Mouse (Mus musculus) NIH3T3 (cell line): Measurements from ENCODE around the gene Rtp2.

ENCODE experiments used
- DNase-seq: peaks from one replicate; pipeline ENCODE4 v3.0.0-alpha.2; 2012; ENCODE audit warnings: low read depth

Gene Rtp2

DNA sequence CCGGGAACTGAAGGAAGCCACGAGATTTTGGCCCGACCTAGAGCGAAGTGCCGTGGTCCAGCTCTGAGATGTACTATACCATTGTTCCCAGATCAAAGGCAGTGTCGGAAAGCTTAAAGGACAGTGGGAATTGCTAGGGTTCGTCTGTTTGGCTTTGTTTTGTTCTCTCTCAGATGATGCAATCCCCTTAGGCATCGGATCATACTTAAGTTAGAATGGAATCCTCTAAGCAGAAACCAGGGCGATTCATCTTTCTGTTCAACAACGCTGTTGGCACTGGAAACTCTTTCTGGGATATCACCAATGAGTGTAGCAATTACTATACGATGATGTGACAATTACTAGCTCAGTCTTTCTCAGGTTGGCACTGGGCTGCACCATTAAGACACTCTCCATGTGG lies at the start of gene Rtp2:
Gene Rtp2, minus strand, starts transcription at position 101 of the 400 bp plus-strand sequence.
- DNase-seq = no peak

DNA sequence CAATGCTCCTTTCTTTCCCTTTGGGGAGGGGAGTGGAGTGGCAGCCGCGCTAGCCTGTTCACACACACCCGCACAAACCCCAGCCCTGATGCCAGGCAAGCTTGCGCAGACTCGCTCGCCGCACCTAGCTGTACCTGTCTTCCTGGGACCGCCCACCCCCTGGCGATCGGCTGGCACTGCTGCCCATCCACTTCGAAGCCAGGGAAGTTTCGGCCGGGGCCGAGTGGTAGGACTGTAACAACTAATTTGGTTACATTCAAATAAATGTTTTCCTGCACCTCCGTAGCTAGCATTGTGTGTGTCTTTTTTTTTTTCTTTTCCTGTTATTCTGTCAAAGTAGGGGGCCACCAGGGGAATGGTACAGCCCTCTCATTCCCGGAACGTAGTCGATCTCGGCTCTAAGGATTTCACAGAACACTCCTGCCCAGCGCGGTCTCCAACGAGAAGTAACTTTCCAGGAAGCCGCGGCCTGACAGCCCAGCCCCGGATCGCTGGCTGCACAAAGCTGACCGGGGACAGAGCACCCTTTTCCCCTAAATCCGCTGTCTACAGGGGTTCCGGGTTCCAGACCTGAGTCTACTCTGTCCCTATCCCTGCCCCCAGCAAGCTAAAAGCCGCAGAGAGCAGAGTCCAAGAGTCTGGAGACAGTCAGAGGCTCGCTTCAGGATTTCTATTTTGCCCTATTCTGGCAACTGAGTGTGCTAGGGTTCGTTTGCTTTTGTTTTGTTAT lies 49.0 kb upstream of the Rtp2 start:
- no peak for DNase-seq

GRCm38 (mm10) chr16:23980201-23980870 lies 48.1 kb upstream of the Rtp2 start:
- no peak for DNase-seq

DNA sequence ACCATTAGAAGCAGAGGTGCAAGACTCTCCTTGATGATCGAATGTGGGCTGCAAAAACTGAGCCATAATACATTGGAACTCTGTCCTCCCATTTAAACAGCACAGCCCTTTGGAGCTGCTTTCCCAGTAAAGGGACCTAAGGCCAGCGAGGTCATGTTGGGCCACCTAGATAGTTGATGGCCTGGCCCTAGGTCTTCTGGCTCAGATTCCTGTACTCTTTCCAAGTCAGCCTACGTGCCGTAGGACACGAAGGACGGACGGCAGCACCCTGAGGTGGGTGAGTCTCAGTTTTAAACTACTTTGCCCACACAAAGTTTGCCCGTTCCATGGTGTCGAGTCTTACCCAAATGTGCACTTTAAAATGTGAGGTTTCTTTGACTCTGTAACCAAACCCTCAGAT lies 47.3 kb upstream of the Rtp2 start:
- DNase-seq = no peak

DNA sequence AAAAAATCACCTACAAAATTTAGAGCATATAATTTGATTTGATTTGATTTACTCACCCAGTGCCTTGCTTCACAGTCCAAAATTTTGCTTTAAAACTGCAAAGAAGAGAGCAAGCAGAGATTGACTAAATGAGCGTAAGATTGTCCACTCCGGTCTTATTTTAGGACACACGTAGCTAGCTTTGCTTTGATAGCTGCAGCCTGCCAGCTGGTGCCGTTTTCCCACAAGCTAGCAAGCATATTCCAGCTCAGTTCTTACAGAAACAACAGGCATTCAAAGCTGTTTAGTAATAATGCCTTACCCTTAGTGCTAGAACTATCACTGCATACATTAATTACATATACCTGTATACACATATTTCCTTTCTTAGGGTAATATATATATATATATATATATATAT lies 46.3 kb upstream of the Rtp2 start:
- no peak for DNase-seq

DNA sequence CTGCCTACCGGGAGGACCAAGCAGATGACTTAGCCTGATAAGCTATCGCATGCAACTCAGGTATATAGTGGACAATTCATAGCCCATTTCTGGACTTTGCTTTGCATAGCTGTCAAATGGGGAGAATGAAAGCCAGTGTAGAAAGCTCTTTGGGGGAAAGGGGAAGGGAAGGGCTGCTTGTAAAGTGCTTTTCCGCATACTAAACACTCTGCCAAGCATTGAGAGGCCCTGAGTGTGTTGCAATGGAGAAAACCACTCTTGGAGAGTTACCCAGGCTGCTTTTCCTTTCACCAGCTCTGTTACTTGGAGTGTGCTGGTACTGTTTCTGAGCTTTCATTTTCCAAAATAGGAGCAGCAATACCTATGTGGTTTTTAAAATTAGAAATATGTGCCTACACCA lies 45.5 kb upstream of the Rtp2 start:
- peak; percentile 51 for DNase-seq

- DNase-seq = no peak
Measured at GRCm38 (mm10) chr16:23976196-23976595, 44.0 kb upstream of the Rtp2 start.

- DNase-seq = no peak
Measured at GRCm38 (mm10) chr16:23973635-23974367, 41.6 kb upstream of the Rtp2 start.

GRCm38 (mm10) chr16:23972901-23973300 lies 40.7 kb upstream of the Rtp2 start:
- no peak for DNase-seq

DNA sequence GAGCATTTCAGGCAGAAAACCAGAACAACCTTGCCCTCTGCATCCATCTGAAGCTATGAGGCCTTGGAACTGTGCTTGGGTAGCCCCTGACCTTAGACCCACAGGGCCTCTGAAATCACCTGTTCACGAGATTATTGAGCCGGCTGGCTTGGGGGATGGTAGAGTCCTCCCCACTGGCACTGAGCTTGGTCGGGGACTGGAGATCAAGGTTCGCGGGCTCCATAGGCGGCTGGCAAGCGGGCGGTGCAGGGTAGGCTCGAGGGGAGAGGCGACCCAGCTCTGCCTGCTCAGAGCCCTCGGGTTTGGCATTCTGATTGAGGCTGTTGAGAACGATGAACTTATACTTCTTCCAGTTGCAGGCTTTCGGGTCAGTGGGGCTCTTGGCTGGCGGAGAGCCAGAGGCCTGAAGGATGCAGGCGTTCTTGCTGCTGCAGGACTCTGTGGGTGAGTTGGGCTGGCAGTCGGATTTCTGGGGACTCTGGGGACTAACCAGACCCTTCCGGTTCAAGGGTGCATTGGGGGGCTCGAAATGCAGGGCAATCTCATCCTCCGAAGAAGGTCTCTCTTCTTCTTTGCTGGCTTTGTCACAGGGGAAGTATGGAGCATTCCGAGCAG lies 40.0 kb upstream of the Rtp2 start:
- DNase-seq = no peak

DNA sequence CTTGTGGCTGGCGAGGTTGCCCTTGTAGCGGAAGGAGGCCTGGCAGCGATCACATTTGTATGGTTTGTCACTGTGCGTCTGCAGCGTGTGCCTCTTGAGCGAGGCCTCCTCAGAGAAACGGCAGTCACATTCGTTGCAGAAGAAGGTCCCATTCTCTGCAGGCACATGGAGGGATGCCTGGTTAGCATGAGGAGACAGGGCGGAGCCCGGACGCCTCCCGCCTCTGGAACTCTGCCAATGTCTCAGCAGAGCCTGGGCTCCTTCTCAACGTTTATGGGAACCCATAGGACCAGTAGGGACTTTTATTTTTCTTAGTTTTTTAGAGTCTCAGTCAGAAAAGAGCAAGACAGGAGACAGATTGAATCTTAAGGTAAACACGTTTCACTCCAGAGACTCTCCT lies 37.7 kb upstream of the Rtp2 start:
- no peak for DNase-seq

- no peak for DNase-seq
Measured at GRCm38 (mm10) chr16:23968888-23969287, 36.7 kb upstream of the Rtp2 start.

DNA sequence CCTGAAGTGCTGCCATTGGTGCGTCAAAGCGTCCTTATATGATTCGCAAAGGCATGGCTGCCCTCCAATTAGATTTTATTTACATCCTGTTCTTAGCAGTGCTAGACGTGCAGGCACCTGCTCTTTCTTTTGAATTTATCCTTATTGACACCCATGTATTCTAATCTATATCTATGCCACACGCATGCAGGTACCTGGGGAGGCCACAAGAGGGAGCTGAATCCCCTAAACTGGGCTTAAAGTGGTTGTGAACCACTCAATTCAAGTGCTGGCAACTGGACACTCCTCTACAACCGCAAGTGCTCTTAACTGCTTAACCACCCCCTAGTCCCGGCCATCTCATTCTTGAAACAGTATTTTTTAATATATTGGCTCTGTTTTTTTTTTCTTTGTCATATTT lies 35.1 kb upstream of the Rtp2 start:
- DNase-seq = peak; percentile 22

- DNase-seq = no peak
Measured at GRCm38 (mm10) chr16:23966066-23966465, 33.9 kb upstream of the Rtp2 start.

GRCm38 (mm10) chr16:23964706-23965367 lies 32.6 kb upstream of the Rtp2 start:
- DNase-seq = no peak

DNA sequence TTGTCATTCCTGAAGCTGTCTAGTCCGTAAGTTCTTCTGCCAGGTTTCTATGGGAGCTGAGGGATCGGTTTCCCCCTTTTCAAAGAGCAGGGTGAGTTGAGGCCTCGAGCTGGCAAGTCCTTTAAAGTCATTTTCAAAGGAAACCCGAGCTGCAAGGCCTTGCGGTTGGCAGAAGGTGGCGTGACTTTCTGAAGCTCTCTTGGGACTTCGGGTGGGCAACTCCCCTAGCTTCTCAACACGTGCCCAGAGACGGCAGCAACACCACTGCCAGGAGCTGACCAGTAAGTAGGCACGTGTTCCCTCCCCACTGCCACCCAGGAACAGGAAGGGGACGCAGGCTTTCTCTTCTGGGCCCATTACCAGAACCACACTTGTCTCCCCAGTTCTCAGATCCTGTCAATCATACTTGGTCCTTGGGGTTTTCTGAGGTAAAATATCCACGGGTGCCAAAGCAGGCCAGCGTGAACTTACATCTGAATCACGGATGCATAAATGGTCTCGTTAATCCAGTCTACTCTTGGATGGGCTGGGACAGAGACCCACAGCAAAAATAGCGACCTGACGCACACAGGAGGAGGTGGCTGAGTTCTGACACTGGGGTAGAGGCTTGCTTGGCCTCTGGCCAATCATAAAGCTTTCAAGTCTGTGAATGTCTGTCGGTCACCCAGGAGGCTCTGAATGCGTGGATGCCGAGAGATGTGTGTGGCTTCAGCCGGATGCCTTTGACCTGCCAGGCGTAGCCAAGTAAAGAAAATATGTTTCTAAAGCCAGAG lies 31.9 kb upstream of the Rtp2 start:
- DNase-seq = no peak

DNA sequence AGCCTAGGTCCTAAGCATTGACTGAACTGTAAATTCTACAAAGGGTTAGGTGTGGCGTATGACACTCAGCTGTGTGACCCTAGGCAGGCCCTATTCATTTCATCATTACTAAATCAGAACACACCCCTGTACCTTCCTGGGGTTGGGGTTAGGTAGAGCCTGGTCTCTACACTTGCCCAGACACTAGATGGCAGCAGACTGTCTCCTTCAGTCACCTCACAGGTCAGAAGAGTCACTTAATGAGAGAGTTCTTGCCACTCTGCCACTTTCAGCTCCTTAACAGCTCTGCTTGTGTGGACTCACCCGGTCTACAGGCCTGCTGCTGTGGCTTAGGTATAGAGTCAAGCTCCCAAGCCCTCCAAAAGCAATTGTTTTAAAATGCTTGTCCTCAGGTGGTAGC lies 30.2 kb upstream of the Rtp2 start:
- DNase-seq = peak; percentile 20

GRCm38 (mm10) chr16:23958938-23959337 lies 26.7 kb upstream of the Rtp2 start:
- DNase-seq = no peak

DNA sequence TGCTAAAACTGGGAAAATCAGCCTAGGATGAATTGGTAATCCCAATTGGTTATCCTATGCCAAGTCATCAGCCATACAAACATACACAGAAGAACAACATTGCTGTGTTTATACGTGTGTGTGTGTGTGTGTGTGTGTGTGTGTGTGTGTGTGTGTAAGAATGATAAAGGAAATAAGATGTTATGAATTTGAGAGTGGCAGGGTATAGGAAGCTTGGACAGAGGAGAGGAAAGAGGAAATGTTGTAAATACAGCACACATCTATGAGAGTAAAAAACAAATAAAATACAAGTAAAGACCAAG lies 21.7 kb upstream of the Rtp2 start:
- DNase-seq = no peak

DNA sequence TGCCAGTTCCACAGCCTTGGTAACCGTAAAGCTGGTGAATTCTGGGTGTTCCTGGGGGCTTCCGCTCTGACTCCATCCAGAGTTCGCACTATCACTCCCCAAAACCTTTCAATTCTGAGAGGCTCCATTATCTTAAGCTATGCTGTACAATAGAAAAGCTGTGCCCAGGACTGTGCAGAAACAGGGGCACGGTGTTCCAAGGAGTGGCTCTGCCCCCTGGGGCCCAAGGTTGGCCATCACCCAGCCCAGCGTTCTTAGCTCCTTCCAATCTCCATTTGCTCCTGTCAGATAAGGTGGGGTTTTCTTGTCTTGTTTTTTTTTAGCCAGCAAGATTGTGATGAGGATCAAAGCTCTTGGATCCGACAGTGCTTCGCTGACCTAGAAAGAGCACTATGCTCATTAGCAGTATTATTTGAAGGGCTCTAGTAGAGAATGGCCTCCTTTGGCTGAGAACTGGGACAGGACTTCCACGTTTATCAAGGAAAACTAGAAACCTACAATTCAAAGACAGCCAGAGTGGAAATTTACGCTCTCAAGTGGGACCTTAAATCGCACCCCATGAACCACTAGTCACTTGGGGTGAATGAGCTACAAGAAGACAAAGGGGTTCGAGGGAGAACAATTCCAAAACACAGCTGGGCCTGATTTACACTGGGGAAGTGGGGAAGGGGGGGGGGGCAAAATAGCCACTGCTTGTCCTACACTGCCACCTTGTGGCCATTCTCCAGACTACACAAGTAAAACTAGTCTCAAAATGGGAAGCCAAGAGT lies 21.2 kb upstream of the Rtp2 start:
- peak; percentile 86 for DNase-seq
